Mouse (Mus musculus): ENCODE measurements at regions not wholly inside any gene's neighbourhood (a gene's known extent, or its start where the extent isn't known, plus 50 kb on each side); places are given as distances from the start of the nearest gene placed in this dataset.

DNA sequence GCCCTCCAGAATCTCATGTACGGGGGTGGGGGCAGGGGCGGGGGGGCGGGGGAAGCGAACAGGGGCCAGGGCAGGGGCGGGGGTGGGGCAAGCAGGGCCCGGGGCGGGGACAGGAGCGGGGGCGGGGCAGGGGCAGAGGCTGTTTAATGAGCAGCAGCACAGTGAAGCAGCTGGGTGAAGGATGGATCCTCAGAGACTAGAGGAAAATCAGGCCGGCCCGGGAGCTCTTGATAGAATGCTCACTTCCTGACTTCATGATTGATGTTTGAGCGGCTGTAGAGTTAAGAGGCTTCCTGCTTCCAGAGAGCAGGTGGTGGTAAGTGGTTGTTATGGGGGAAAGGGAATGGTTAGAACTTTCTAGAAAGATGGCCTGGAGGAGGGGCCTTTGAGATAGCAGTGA is 347.5 kb upstream of the Kcnab2 start:
- Histone ChIP-seq H3K79me3 (ENCODE audit: low read depth) (no peaks in the 10 kb centered on the region), H3K4me3 (ENCODE audit: insufficient read depth, poor library complexity, severe bottlenecking) (no peak overlapping the region)
- TF ChIP-seq USF1 (IDR thresholded peaks at IDR 0.05; ENCODE audit: low read depth) (no peak), MYOG (IDR thresholded peaks at IDR 0.05; ENCODE audit: control insufficient read depth, extremely low read depth, insufficient read length) (no peak), CEBPB (IDR thresholded peaks at IDR 0.05; ENCODE audit: low read depth) (no peak), MAX (IDR thresholded peaks at IDR 0.05) (no peak), FOSL1 (IDR thresholded peaks at IDR 0.05; ENCODE audit: insufficient read depth, low read length, poor library complexity, severe bottlenecking) (no peak), MYOD1 (IDR thresholded peaks at IDR 0.05; ENCODE audit: control insufficient read depth, insufficient read length, low read depth) (no peak), CTCF (IDR thresholded peaks at IDR 0.05; ENCODE audit: control insufficient read depth, insufficient read depth, insufficient read length) (no peak)

DNA sequence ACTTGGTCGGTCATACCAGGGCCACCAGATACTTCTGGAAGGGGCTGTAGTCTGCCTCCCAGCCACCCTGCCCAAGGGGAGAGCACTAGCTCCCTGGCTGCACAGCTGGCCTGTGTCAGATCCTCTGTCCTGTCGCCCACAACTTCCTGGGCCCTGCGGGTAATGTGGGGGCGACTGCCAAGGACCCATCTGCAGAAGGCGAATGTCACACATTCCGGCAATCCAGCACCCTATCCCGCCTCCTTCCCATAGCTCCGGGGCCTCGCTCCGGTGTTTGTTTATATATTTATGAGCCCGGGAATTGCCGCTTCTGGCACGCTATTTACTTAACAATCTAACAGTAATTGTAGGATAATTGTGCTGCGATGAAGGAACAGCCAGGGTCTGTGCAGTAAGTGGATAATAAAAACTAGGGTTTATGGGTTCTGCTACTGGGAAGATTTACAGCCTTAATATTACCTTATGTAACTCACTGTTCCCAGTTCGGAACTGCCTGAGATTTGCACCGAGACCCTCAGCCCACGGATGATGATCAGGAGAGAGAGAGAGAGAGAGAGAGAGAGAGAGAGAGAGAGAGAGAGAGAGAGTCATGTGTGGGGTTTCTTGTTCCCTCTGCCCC is 338.6 kb upstream of the Kcnab2 start:
- no peaks in the 10 kb centered on the region for H3K79me3 ChIP-seq (ENCODE audit: low read depth)
- no peaks in the 10 kb centered on the region for H3K27me3 ChIP-seq (ENCODE audit: control insufficient read depth, insufficient read depth, insufficient read length)
- H3K4me3 ChIP-seq (ENCODE audit: insufficient read depth, poor library complexity, severe bottlenecking): no peak overlapping the region
- no peak for TF ChIP-seq USF1 (IDR thresholded peaks at IDR 0.05; ENCODE audit: low read depth)
- no peak for TF ChIP-seq MYOG (IDR thresholded peaks at IDR 0.05; ENCODE audit: control insufficient read depth, extremely low read depth, insufficient read length)
- no peak overlapping the region for H3ac ChIP-seq (ENCODE audit: control insufficient read depth, insufficient read length, low read depth)
- no peaks in the 10 kb centered on the region for H3K79me2 ChIP-seq (ENCODE audit: control insufficient read depth, insufficient read depth)
- H3K36me3 ChIP-seq (ENCODE audit: control insufficient read depth, insufficient read depth): no peaks in the 10 kb centered on the region

More for the DNA sequence above, 347.5 kb upstream of the Kcnab2 start:
- H3ac ChIP-seq (ENCODE audit: control insufficient read depth, insufficient read length, low read depth): no peak overlapping the region
- no peaks in the 10 kb centered on the region for H3K79me2 ChIP-seq (ENCODE audit: control insufficient read depth, insufficient read depth)
- H3K27me3 ChIP-seq (ENCODE audit: control insufficient read depth, insufficient read depth, insufficient read length): no peaks in the 10 kb centered on the region
- H3K36me3 ChIP-seq (ENCODE audit: control insufficient read depth, insufficient read depth): no peaks in the 10 kb centered on the region

DNA sequence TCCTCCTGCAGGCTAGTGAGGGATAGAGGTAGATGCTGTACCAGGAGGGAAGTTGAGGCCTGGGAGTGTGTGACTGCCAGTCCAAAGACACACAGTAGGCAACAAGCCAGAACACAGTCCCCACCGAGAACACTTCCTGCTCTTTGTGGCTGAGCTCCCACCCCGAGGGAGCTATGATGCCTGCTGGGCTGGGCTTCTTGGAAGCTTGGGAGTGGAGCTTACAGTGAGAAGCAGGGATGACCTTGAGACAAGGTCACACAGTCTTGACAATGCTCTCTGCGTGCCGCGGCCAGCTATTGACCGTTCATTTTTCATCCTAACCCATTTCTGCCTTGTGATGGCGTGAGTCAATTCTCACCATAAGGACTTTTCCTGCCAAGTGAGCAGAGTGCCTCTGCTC is 328.9 kb upstream of the Kcnab2 start:
- Histone ChIP-seq H3K79me2 (ENCODE audit: control insufficient read depth, insufficient read depth) (no peaks in the 10 kb centered on the region), H3K4me3 (ENCODE audit: insufficient read depth, poor library complexity, severe bottlenecking) (no peak overlapping the region), H3K79me3 (ENCODE audit: low read depth) (no peaks in the 10 kb centered on the region), H3ac (ENCODE audit: control insufficient read depth, insufficient read length, low read depth) (no peak overlapping the region), H3K27me3 (ENCODE audit: control insufficient read depth, insufficient read depth, insufficient read length) (no peaks in the 10 kb centered on the region), H3K36me3 (ENCODE audit: control insufficient read depth, insufficient read depth) (no peaks in the 10 kb centered on the region)
- no peak for TF ChIP-seq MAX (IDR thresholded peaks at IDR 0.05)
- no peak for TF ChIP-seq MYOD1 (IDR thresholded peaks at IDR 0.05; ENCODE audit: control insufficient read depth, insufficient read length, low read depth)
- no peak for TF ChIP-seq CEBPB (IDR thresholded peaks at IDR 0.05; ENCODE audit: low read depth)
- no peak for TF ChIP-seq USF1 (IDR thresholded peaks at IDR 0.05; ENCODE audit: low read depth)
- TF ChIP-seq MYOG (IDR thresholded peaks at IDR 0.05; ENCODE audit: control insufficient read depth, extremely low read depth, insufficient read length): no peak
- no peak for TF ChIP-seq FOSL1 (IDR thresholded peaks at IDR 0.05; ENCODE audit: insufficient read depth, low read length, poor library complexity, severe bottlenecking)
- TF ChIP-seq CTCF (IDR thresholded peaks at IDR 0.05; ENCODE audit: control insufficient read depth, insufficient read depth, insufficient read length): no peak

DNA sequence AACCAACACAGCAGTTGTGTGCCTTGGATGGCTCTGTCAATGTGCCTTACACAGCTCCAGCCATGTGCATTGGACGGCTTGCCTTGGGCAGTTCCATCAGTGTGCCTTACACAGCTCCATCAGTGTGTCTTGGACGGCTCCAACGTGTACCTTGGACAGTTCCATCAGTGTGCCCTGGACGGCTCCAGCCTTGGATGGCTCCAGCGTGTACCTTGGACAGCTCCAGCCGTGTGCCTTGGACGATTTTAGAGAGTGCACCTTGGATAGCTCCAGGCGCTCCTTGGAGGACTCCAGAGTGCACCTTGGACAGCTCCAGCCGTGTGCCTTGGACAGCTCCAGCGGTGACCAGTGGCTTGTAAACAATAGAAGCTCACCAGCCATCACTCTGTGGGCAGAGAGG is 321.7 kb upstream of the Kcnab2 start:
- H3K27me3 ChIP-seq (ENCODE audit: control insufficient read depth, insufficient read depth, insufficient read length): no peaks in the 10 kb centered on the region
- H3K4me3 ChIP-seq (ENCODE audit: insufficient read depth, poor library complexity, severe bottlenecking): no peak overlapping the region
- no peaks in the 10 kb centered on the region for H3K79me3 ChIP-seq (ENCODE audit: low read depth)
- H3K79me2 ChIP-seq (ENCODE audit: control insufficient read depth, insufficient read depth): no peaks in the 10 kb centered on the region
- no peak overlapping the region for H3ac ChIP-seq (ENCODE audit: control insufficient read depth, insufficient read length, low read depth)
- TF ChIP-seq MYOD1 (IDR thresholded peaks at IDR 0.05; ENCODE audit: control insufficient read depth, insufficient read length, low read depth): no peak
- TF ChIP-seq CTCF (IDR thresholded peaks at IDR 0.05; ENCODE audit: control insufficient read depth, insufficient read depth, insufficient read length): no peak
- no peak for TF ChIP-seq MAX (IDR thresholded peaks at IDR 0.05)
- no peak for TF ChIP-seq FOSL1 (IDR thresholded peaks at IDR 0.05; ENCODE audit: insufficient read depth, low read length, poor library complexity, severe bottlenecking)
- TF ChIP-seq USF1 (IDR thresholded peaks at IDR 0.05; ENCODE audit: low read depth): no peak
- no peaks in the 10 kb centered on the region for H3K36me3 ChIP-seq (ENCODE audit: control insufficient read depth, insufficient read depth)

DNA sequence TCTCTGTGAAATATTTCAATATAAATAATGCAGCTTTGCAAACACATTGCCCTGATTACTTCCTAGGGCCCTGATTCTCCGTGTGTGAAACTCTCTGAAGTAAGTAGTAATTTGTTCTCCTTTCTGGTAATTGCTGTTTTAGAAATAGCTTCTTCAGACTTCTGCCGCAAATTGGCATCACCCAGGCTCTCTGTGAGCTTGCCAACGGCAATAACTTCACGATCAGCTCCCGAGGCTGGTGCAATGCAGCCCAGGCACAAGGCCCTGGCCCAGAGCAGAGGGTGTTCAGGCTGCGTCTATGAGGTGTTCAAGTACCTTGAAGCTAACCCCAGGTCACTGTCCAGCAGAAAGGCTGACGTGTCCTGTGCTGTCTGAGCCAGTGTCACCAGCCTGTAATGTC is 310.8 kb upstream of the Kcnab2 start:
- Histone ChIP-seq H3K4me3 (ENCODE audit: insufficient read depth, poor library complexity, severe bottlenecking) (no peak overlapping the region), H3K79me3 (ENCODE audit: low read depth) (no peaks in the 10 kb centered on the region), H3K27me3 (ENCODE audit: control insufficient read depth, insufficient read depth, insufficient read length) (no peaks in the 10 kb centered on the region), H3ac (ENCODE audit: control insufficient read depth, insufficient read length, low read depth) (no peak overlapping the region), H3K36me3 (ENCODE audit: control insufficient read depth, insufficient read depth) (no peaks in the 10 kb centered on the region), H3K79me2 (ENCODE audit: control insufficient read depth, insufficient read depth) (no peaks in the 10 kb centered on the region)
- no peak for TF ChIP-seq MAX (IDR thresholded peaks at IDR 0.05)
- TF ChIP-seq CTCF (IDR thresholded peaks at IDR 0.05; ENCODE audit: control insufficient read depth, insufficient read depth, insufficient read length): no peak
- no peak for TF ChIP-seq USF1 (IDR thresholded peaks at IDR 0.05; ENCODE audit: low read depth)
- no peak for TF ChIP-seq MYOD1 (IDR thresholded peaks at IDR 0.05; ENCODE audit: control insufficient read depth, insufficient read length, low read depth)
- no peak for TF ChIP-seq MYOG (IDR thresholded peaks at IDR 0.05; ENCODE audit: control insufficient read depth, extremely low read depth, insufficient read length)
- TF ChIP-seq FOSL1 (IDR thresholded peaks at IDR 0.05; ENCODE audit: insufficient read depth, low read length, poor library complexity, severe bottlenecking): no peak
- no peak for TF ChIP-seq CEBPB (IDR thresholded peaks at IDR 0.05; ENCODE audit: low read depth)

- Histone ChIP-seq H3K79me3 (ENCODE audit: low read depth) (no peaks in the 10 kb centered on the region), H3ac (ENCODE audit: control insufficient read depth, insufficient read length, low read depth) (no peak overlapping the region), H3K4me3 (ENCODE audit: insufficient read depth, poor library complexity, severe bottlenecking) (no peak overlapping the region), H3K36me3 (ENCODE audit: control insufficient read depth, insufficient read depth) (no peaks in the 10 kb centered on the region), H3K79me2 (ENCODE audit: control insufficient read depth, insufficient read depth) (no peaks in the 10 kb centered on the region), H3K27me3 (ENCODE audit: control insufficient read depth, insufficient read depth, insufficient read length) (no peaks in the 10 kb centered on the region)
- TF ChIP-seq MYOG (IDR thresholded peaks at IDR 0.05; ENCODE audit: control insufficient read depth, extremely low read depth, insufficient read length) (no peak), MYOD1 (IDR thresholded peaks at IDR 0.05; ENCODE audit: control insufficient read depth, insufficient read length, low read depth) (no peak), FOSL1 (IDR thresholded peaks at IDR 0.05; ENCODE audit: insufficient read depth, low read length, poor library complexity, severe bottlenecking) (no peak), USF1 (IDR thresholded peaks at IDR 0.05; ENCODE audit: low read depth) (no peak), MAX (IDR thresholded peaks at IDR 0.05) (no peak), CEBPB (IDR thresholded peaks at IDR 0.05; ENCODE audit: low read depth) (no peak), CTCF (IDR thresholded peaks at IDR 0.05; ENCODE audit: control insufficient read depth, insufficient read depth, insufficient read length) (no peak)
These were observed 307.3 kb upstream of the Kcnab2 start for GRCm38 (mm10) chr4:152784972-152785371.

Measured in C2C12 (cell line).